8 mouse cellular contexts compared by ENCODE assay signal in the genomic region with DNA sequence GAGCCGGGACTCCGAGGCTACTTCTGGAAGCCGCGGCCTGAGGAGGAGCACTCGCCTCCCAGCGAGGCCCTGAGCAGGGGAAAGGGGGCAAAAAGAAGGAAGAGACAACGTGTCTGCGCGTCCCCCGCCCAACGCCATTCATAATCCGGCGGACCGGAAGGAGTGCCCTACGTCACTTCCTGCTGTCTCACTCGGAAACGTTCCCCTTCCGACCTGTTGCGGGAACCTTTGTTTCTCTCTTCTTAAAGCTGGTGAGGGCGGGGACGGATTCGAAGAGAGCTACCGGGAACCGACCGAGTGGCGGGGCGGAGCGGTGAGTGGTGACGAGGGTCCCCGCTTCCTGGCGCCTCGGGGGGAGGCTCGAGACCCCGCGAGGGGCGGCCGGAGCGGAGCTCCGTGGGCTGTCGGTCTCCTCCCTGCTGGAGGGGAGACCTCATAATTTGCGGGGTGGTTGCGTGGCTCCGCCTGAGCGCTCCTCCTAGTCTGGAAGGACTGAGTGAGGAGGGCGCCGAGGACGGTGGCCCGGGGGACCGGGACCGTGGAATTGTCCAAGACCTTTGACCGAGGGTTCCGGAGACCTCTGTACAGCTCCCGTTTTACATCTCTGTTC. TPM values are rescaled to one million over a fixed set of nuclear protein-coding genes. Genes with fewer than 3 reads are reported as not detected.
DNase-seq lines count a peak whose midpoint lies in the region; ATAC-seq lines count a peak whose summit lies in the region.

Ints12 (plus strand) TSS at position 177 of the 610 bp plus-strand sequence.
Gstcd (minus strand) TSS at position 370 of the 610 bp plus-strand sequence.

- peak; percentile 91 to 98 for DNase-seq in adrenal gland, adult (ENCODE audit: inconsistent age in 2 of 2, low spot score in 1 of 2)
- DNase-seq in embryo, embryonic 10.5 days (ENCODE audit: low spot score), result peak; percentile 97
- peak; percentile 90 for DNase-seq in gastrocnemius, postnatal 14 days
- peak; percentile 95 for DNase-seq in left cerebral cortex, postnatal 10 days (ENCODE audit: extremely low spot score in 1 of 2, low spot score in 2 of 2)
- peak; percentile 88 for DNase-seq in right cerebral cortex, postnatal 25 days
- peak; percentile 86 to 93 for DNase-seq in urinary bladder, postnatal 4 days (ENCODE audit: low spot score in 2 of 2)

- peak; percentile 90 for ATAC-seq in inflammation-experienced regulatory T-cells, adult 6 months
- peak; percentile 84 for ATAC-seq in megakaryocyte-erythroid progenitor cell, adult 5-6 weeks (replicated peaks; ENCODE audit: low FRiP score, low TSS enrichment, poor library complexity, severe bottlenecking)

- intact Hi-C loops in gastrocnemius, postnatal 14 days (cut with DNase I; ENCODE audit: low total_unique reads), result loop anchor here (10.0 kb wide), 1 partner anchor 347 kb away; no protein-coding TSS in a partner anchor
- intact Hi-C loops in left cerebral cortex, postnatal 10 days (cut with DNase I), result loop anchor here (5.0 kb wide), 1 partner anchor 344 kb away; no protein-coding TSS in a partner anchor

RNA-seq across cellular contexts. Expression of gene Ints12, which starts in this region (rescaled TPM):
- total RNA-seq in gastrocnemius, postnatal 14 days (2021), result 1 to 10 TPM; 5.9 to 6.7 TPM
- polyA plus RNA-seq in inflammation-experienced regulatory T-cells, adult 6 months (2017; shearing (Covaris generic)), result 10 to 100 TPM; 21.8 to 26.9 (median 23.4) TPM
- 10 to 100 TPM; 11.6 to 11.7 TPM for total RNA-seq in left cerebral cortex, postnatal 10 days (2021)
- 15.2 and 22.1 TPM in 2 replicates for total RNA-seq in megakaryocyte-erythroid progenitor cell, adult 5-6 weeks (2014; fragmentation: Nextera tagmentation)
- 18.0 and 18.9 TPM in 2 replicates for total RNA-seq in megakaryocyte-erythroid progenitor cell, adult 5-6 weeks (2017)

RNA-seq across cellular contexts. Expression of gene Gstcd, which starts in this region (rescaled TPM):
- total RNA-seq in gastrocnemius, postnatal 14 days (2021), result 1 to 10 TPM; 3.3 to 3.4 TPM
- polyA plus RNA-seq in inflammation-experienced regulatory T-cells, adult 6 months (2017; shearing (Covaris generic)), result 1 to 10 TPM; 3.0 to 4.6 (median 3.7) TPM
- total RNA-seq in left cerebral cortex, postnatal 10 days (2021), result 1 to 10 TPM; 7.4 to 9.7 TPM
- total RNA-seq in megakaryocyte-erythroid progenitor cell, adult 5-6 weeks (2014; fragmentation: Nextera tagmentation), result 24.8 and 38.4 TPM in 2 replicates
- total RNA-seq in megakaryocyte-erythroid progenitor cell, adult 5-6 weeks (2017), result 24.9 and 26.4 TPM in 2 replicates

Comparison
In these comparisons a context has a peak if more than half of its experiments do, and no peak if none do; other contexts are left out.
1. Peak in every context shown above with its lines: DNase-seq and ATAC-seq.